Mouse (Mus musculus) liver, embryonic 11.5 days (tissue): ENCODE measurements around the gene Fam57a. TPM values are rescaled to one million over a fixed set of nuclear protein-coding genes. Genes with fewer than 3 reads are reported as not detected.
A peak's percentile ranks its signal among the peaks of the same experiment; 100 is the strongest.

ENCODE experiments used
- ATAC-seq: fragments of 200-750 bp; cut with Nextera tagmentation; replicated peaks from 2 replicates; pipeline ENCODE4 v1.8.0; 2017; ENCODE audit warnings: moderate number of reproducible peaks, mild to moderate bottlenecking, moderate TSS enrichment, moderate library complexity; ENCODE audit not compliant: low FRiP score
- DNase-seq: peaks from one replicate; pipeline ENCODE4 v3.0.0-alpha.2; 2017; ENCODE audit warnings: low spot score
- H3K27ac ChIP-seq: fragments of 300-500 bp; sonication (generic); 2 replicates; pipeline ENCODE4 v1.5.1; 2014; ENCODE audit warnings: mild to moderate bottlenecking, low read depth, low read length, control low read depth
- H3K27me3 ChIP-seq: fragments of 300-500 bp; sonication (generic); replicated peaks from 2 replicates; pipeline ENCODE4 v1.6.1; 2014; ENCODE audit warnings: low read length, mixed read lengths; ENCODE audit not compliant: control insufficient read depth, insufficient read depth
- H3K36me3 ChIP-seq: fragments of 300-500 bp; sonication (generic); 2 replicates; pipeline ENCODE4 v1.6.1; 2014; ENCODE audit warnings: mild to moderate bottlenecking, low read length, moderate library complexity, mixed read lengths; ENCODE audit not compliant: control insufficient read depth, insufficient read depth
- H3K4me1 ChIP-seq: fragments of 300-500 bp; sonication (generic); replicated peaks from 2 replicates; pipeline ENCODE4 v1.6.1; 2014; ENCODE audit warnings: low read length, mixed read lengths; ENCODE audit not compliant: control insufficient read depth, insufficient read depth
- H3K4me2 ChIP-seq: fragments of 300-500 bp; sonication (generic); 2 replicates; pipeline ENCODE4 v1.6.1; 2014; ENCODE audit warnings: mild to moderate bottlenecking, control low read depth, moderate library complexity
- H3K4me3 ChIP-seq: fragments of 300-500 bp; sonication (generic); 2 replicates; pipeline ENCODE4 v1.5.1; 2014; ENCODE audit warnings: low read depth, low read length, control low read depth
- H3K9ac ChIP-seq: fragments of 300-500 bp; sonication (generic); 2 replicates; pipeline ENCODE4 v1.6.1; 2014; ENCODE audit warnings: low read depth, low read length, control low read depth
- H3K9me3 ChIP-seq: fragments of 300-500 bp; sonication (generic); 2 replicates; pipeline ENCODE4 v1.6.1; 2016; ENCODE audit warnings: low read length, inconsistent platforms, mixed read lengths; ENCODE audit not compliant: control insufficient read depth
- WGBS: fragments of 180-500 bp; shearing (Covaris S2); extraction: QIAGEN DNeasy Blood & Tissue Kit; methylation state at CpG from one replicate; pipeline ENCODE4 v1.1.7; 2014; 5-methylcytosine and 5-hydroxymethylcytosine counted together
- polyA plus RNA-seq: library from polyadenylated mRNA; unstranded; fragments of >200 nt; fragmentation: Nextera tagmentation; extraction: Ambion mirVana; gene quantifications from 2 replicates; pipeline ENCODE4 v1.2.1, GENCODE M21; 2014

Fam57a gene
- polyA plus RNA-seq: 14.8 and 15.4 TPM in 2 replicates

DNA sequence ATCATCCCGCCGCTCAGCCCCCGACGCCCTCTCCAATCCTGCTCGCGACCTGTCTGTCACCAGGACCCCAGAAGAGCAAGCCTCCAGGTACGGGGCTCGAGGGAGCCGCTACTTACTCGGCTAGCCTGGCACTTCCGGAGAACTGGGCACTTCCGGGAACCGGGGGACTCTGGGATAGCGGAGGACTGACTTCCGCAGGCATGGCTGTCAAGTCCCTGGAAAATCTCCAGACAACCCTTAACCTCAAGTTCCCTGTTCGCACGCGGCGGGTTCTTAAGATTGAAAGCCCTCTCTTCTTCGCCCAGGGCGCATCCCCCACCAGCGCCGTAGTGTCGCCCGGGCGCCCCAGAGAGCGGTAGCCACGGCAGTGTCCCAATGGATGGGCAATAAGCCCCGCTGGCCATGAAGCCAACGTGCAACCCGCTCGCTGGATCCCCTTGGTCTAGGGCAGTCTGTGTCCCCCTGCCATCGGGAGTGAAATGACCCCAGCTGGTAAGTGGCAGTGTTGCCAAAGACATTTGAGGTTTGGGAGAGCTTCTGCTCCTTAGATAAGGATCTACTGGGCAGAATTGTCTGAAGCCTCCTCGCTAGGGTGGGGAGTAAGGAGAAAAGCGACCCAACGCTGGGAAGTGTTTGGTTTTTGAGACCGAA, at the start of gene Fam57a, which contains the start of gene Vps53:
Gene Fam57a, plus strand, starts transcription at position 177 of the 651 bp plus-strand sequence.
Gene Vps53, minus strand, starts transcription at position 153 of the 651 bp plus-strand sequence.
- Histone ChIP-seq H3K4me2 (peak within 1 kb of the TSS; percentile 85), H3K9me3 (no peaks in the 10 kb centered on the region), H3K27ac (peak within 1 kb of the TSS; percentile 53), H3K9ac (peak within 1 kb of the TSS; percentile 86), H3K4me1 (peaks cover 5% of the 10 kb centered on the region; the same call in 1 of the 2 replicates), H3K4me3 (peak within 1 kb of the TSS; percentile 84), H3K27me3 (no peaks in the 10 kb centered on the region), H3K36me3 (no peaks in the 10 kb centered on the region)
- under 1% methylated on average over 37 of the region's 37 CpGs for WGBS
- DNase-seq: peak; percentile 91
- ATAC-seq: peak; percentile 92

DNA sequence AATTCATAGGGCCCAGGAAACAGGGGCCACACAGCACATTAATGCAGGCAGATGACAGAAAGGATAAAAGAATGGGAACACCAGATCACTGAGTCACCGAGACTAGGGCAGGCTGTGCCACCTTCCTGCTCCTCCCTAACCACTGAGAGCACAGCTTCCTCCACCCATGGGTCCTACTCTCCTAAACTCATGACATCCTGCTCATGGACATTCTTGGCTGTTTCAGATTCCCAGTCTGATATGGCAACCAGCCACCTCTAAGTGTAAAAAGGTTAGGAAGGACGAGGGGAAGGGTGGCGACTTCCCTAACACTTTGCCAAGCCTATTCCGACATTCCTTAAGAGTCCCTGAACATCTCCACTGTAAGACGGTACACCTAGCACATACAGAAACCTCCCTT, 48.6 kb upstream of the Fam57a start:
- 72% methylated on average over 5 of the region's 5 CpGs for whole genome bisulfite sequencing
- Histone ChIP-seq H3K27ac (no peak overlapping the region), H3K27me3 (no peaks in the 10 kb centered on the region), H3K4me3 (no peak overlapping the region), H3K9ac (no peak overlapping the region), H3K4me1 (no peaks in the 10 kb centered on the region), H3K36me3 (peaks cover 5% of the 10 kb centered on the region), H3K9me3 (no peaks in the 10 kb centered on the region), H3K4me2 (no peak overlapping the region)
- ATAC-seq (no peak), DNase-seq (no peak)

DNA sequence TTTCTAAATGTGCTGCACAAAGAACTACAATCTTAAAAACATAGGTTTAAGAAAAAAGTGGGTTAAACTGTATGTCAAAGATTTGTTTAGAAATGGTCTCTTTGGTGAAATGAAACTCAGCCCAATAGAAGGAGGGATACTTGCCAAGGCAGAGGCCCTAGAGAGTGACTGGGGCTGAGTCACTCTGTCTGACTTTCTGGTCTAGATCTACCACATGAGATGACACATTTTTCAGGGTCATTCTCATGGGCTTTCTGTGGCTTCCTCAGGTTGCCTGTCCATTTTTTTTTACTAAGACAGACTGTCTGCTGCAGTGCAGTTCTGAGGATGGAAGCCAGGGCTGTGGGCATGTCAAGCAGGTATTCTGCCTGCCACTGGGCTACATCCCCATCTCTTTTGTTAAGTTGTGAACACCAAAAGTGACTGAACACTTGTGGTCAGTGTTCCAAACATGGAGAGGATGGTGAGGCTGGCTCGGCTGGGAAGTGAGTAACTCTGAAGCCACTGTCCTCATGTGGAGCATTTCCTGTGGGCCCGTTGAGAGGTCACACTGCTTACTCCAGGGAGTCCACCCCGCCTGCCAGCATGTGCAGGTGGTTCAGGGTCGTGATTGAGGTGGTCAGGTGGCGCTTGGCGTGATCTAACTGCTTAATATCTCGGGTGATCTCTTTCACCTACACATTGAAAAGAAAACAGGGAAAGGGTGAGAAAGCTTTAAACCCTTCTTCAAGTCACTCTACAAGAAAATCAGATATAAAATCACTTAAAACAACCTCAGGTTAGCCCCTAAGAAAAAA, 43.6 kb upstream of the Fam57a start:
- Histone ChIP-seq H3K9ac (no peak overlapping the region), H3K4me2 (no peak overlapping the region), H3K36me3 (peaks cover 10% of the 10 kb centered on the region), H3K4me1 (no peaks in the 10 kb centered on the region), H3K4me3 (no peak overlapping the region), H3K27ac (no peak overlapping the region), H3K9me3 (no peaks in the 10 kb centered on the region), H3K27me3 (no peaks in the 10 kb centered on the region)
- no peak for DNase-seq
- WGBS: 82% methylated on average over 7 of the region's 7 CpGs
- no peak for ATAC-seq

DNA sequence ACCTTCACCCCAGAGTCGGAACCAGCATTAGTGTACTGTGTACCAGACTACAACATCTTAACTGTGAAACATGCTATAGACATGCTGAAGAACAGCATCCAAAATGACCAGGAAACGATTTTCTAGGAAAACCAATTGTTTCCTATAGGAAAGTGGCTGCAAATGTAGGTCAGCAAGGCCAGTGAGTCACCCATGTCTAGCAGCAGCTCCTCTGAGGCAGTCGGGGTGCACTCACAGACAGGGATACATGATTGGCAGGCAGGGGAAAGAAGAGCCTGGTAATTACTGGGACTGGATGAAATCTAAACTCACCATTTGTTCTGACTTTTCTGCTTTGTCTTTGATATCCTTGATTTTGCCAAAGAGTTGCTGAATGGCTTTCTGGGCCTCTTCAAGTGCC, 41.5 kb upstream of the Fam57a start:
- no peaks in the 10 kb centered on the region for H3K4me1 ChIP-seq
- 82% methylated on average over 3 of the region's 3 CpGs for WGBS
- no peak overlapping the region for H3K4me3 ChIP-seq
- ATAC-seq (no peak), DNase-seq (no peak)
- no peak overlapping the region for H3K4me2 ChIP-seq
- H3K27me3 ChIP-seq: no peaks in the 10 kb centered on the region
- no peaks in the 10 kb centered on the region for H3K9me3 ChIP-seq
- H3K27ac ChIP-seq: no peak overlapping the region
- H3K36me3 ChIP-seq: peaks cover 10% of the 10 kb centered on the region
- no peak overlapping the region for H3K9ac ChIP-seq

DNA sequence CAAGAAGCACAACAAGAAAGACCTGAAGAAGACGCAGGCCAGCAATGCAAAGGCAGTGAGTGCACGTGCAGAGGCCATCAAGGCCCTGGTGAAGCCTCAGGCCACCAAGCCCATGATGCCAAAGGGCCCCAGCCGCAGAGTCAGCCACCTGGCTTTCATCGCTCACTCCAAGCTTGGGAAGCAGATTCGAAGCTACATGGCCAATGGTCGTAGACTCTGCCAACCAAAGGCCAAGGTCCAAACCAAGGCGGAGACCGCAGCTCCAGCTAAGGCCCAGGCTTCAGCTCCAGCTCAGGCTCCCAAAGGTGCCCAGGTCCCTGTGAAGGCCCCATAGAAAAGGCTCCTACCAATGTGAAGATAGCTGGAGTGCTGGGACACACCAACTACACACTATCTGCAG, 35.1 kb upstream of the Fam57a start:
- Histone ChIP-seq H3K9me3 (no peaks in the 10 kb centered on the region), H3K36me3 (no peaks in the 10 kb centered on the region), H3K9ac (no peak overlapping the region), H3K4me2 (no peak overlapping the region), H3K27me3 (no peaks in the 10 kb centered on the region), H3K4me3 (no peak overlapping the region), H3K4me1 (no peaks in the 10 kb centered on the region; the same call in 1 of the 2 replicates), H3K27ac (no peak overlapping the region)
- WGBS: 89% methylated on average over 8 of the region's 8 CpGs
- DNase-seq (no peak), ATAC-seq (no peak)

GRCm38 (mm10) chr11:76145169-76145568, 34.3 kb upstream of the Fam57a start:
- ATAC-seq: no peak
- no peak overlapping the region for H3K9ac ChIP-seq
- H3K36me3 ChIP-seq: no peaks in the 10 kb centered on the region
- H3K27ac ChIP-seq: no peak overlapping the region
- H3K9me3 ChIP-seq: no peaks in the 10 kb centered on the region
- DNase-seq: no peak
- no peaks in the 10 kb centered on the region; the same call in 1 of the 2 replicates for H3K4me1 ChIP-seq
- H3K4me2 ChIP-seq: no peak overlapping the region
- H3K4me3 ChIP-seq: no peak overlapping the region
- WGBS: 100% methylated on average over 1 of the region's 1 CpGs
- no peaks in the 10 kb centered on the region for H3K27me3 ChIP-seq

- DNase-seq (no peak), ATAC-seq (no peak)
- no peaks in the 10 kb centered on the region for H3K36me3 ChIP-seq
- H3K4me1 ChIP-seq: no peaks in the 10 kb centered on the region; the same call in 1 of the 2 replicates
- H3K9me3 ChIP-seq: no peaks in the 10 kb centered on the region
- H3K9ac ChIP-seq: no peak overlapping the region
- no peak overlapping the region for H3K27ac ChIP-seq
- 86% methylated on average over 8 of the region's 8 CpGs for WGBS
- no peak overlapping the region for H3K4me3 ChIP-seq
- H3K27me3 ChIP-seq: no peaks in the 10 kb centered on the region
- no peak overlapping the region for H3K4me2 ChIP-seq
These were observed 33.1 kb upstream of the Fam57a start for GRCm38 (mm10) chr11:76146187-76147010.
